Mouse (Mus musculus) neural tube, embryonic 11.5 days (tissue): ENCODE results near the gene Mn1. TPM values are rescaled to one million over a fixed set of nuclear protein-coding genes. Genes with fewer than 3 reads are reported as not detected.

ENCODE experiments used
- ATAC-seq: fragments of 200-750 bp; cut with Nextera tagmentation; 2 replicates; pipeline ENCODE4 v1.8.0; 2017; ENCODE audit warnings: moderate number of reproducible peaks, mild to moderate bottlenecking, moderate TSS enrichment, moderate library complexity; ENCODE audit not compliant: insufficient read depth, low FRiP score, low TSS enrichment
- DNase-seq: peaks from one replicate; pipeline ENCODE4 v3.0.0-alpha.2; 2015; ENCODE audit warnings: low spot score
- H3K27ac ChIP-seq: fragments of 300-500 bp; sonication (generic); 2 replicates; pipeline ENCODE4 v1.5.1; 2014; ENCODE audit warnings: low read depth, mild to moderate bottlenecking, low read length
- H3K27me3 ChIP-seq: fragments of 300-500 bp; sonication (generic); 2 replicates; pipeline ENCODE4 v1.6.1; 2014; ENCODE audit warnings: mild to moderate bottlenecking, low read length, mixed read lengths; ENCODE audit not compliant: control insufficient read depth, insufficient read depth
- H3K36me3 ChIP-seq: fragments of 300-500 bp; sonication (generic); 2 replicates; pipeline ENCODE4 v1.6.1; 2014; ENCODE audit warnings: mild to moderate bottlenecking, low read length, moderate library complexity, mixed read lengths; ENCODE audit not compliant: control insufficient read depth, insufficient read depth
- H3K4me1 ChIP-seq: fragments of 300-500 bp; sonication (generic); 2 replicates; pipeline ENCODE4 v1.6.1; 2014; ENCODE audit warnings: low read length, mixed read lengths; ENCODE audit not compliant: control insufficient read depth, insufficient read depth
- H3K4me2 ChIP-seq: fragments of 300-500 bp; sonication (generic); 2 replicates; pipeline ENCODE4 v1.6.1; 2014; ENCODE audit warnings: low read depth, mild to moderate bottlenecking, moderate library complexity
- H3K4me3 ChIP-seq: fragments of 300-500 bp; sonication (generic); 2 replicates; pipeline ENCODE4 v1.5.1; 2014; ENCODE audit warnings: low read depth, low read length
- H3K9ac ChIP-seq: fragments of 300-500 bp; sonication (generic); 2 replicates; pipeline ENCODE4 v1.6.1; 2014; ENCODE audit warnings: mild to moderate bottlenecking, low read length
- H3K9me3 ChIP-seq: fragments of 300-500 bp; sonication (generic); 2 replicates; pipeline ENCODE4 v1.6.1; 2016; ENCODE audit warnings: low read length; ENCODE audit not compliant: control insufficient read depth
- WGBS: fragments of 180-500 bp; shearing (Covaris S2); extraction: QIAGEN DNeasy Blood & Tissue Kit; methylation state at CpG from one replicate; pipeline ENCODE4 v1.1.7; 2014; 5-methylcytosine and 5-hydroxymethylcytosine counted together
- polyA plus RNA-seq: library from polyadenylated mRNA; unstranded; fragments of >200 nt; fragmentation: Nextera tagmentation; extraction: Ambion mirVana; gene quantifications from 2 replicates; pipeline ENCODE4 v1.2.1, GENCODE M21; 2014

Gene Mn1
- 25.6 and 27.3 TPM in 2 replicates for polyA plus RNA-seq

- peak; percentile 92 for ATAC-seq
- Histone ChIP-seq H3K27ac (peak within 1 kb of the TSS; percentile 96), H3K9me3 (no peaks in the 10 kb centered on the region), H3K4me3 (peak within 1 kb of the TSS; percentile 95), H3K9ac (peak within 1 kb of the TSS; percentile 96), H3K36me3 (peaks cover 6% of the 10 kb centered on the region), H3K4me1 (peaks cover 55% of the 10 kb centered on the region), H3K27me3 (0 out of 2 replicates have a peak, but pooled peaks cover 5% of the 10 kb centered on the region), H3K4me2 (peak within 1 kb of the TSS; percentile 97)
- peak; percentile 97 for DNase-seq
- 1% methylated on average over 77 of the region's 88 CpGs for WGBS
These were observed at the start of gene Mn1 for GRCm38 (mm10) chr5:111416591-111417374. Gene Mn1, plus strand, starts transcription at chr5:111417362.

- DNase-seq = no peak
- Histone ChIP-seq H3K4me1 (peaks cover 5% of the 10 kb centered on the region; the same call in 1 of the 2 replicates), H3K9me3 (no peaks in the 10 kb centered on the region), H3K4me2 (no peak overlapping the region), H3K4me3 (no peak overlapping the region), H3K9ac (no peak overlapping the region), H3K27ac (peak overlapping the region; percentile 68), H3K36me3 (peaks cover 8% of the 10 kb centered on the region), H3K27me3 (no peaks in the 10 kb centered on the region)
- 77% methylated on average over 11 of the region's 11 CpGs for WGBS
- ATAC-seq = no peak
These were observed 49.1 kb upstream of the Mn1 start for GRCm38 (mm10) chr5:111367937-111368517.

GRCm38 (mm10) chr5:111368576-111368975 lies 48.6 kb upstream of the Mn1 start:
- no peaks in the 10 kb centered on the region for H3K9me3 ChIP-seq
- DNase-seq = peak; percentile 64
- no peak overlapping the region for H3K4me2 ChIP-seq
- ATAC-seq = peak; percentile 53; the same call in 1 of the 2 replicates
- H3K27ac ChIP-seq = peak overlapping the region; percentile 68
- H3K27me3 ChIP-seq = no peaks in the 10 kb centered on the region
- H3K36me3 ChIP-seq = peaks cover 12% of the 10 kb centered on the region
- H3K4me1 ChIP-seq = peaks cover 5% of the 10 kb centered on the region; the same call in 1 of the 2 replicates
- 67% methylated on average over 5 of the region's 5 CpGs for WGBS
- no peak overlapping the region for H3K9ac ChIP-seq
- H3K4me3 ChIP-seq = no peak overlapping the region

- ATAC-seq (no peak), DNase-seq (no peak)
- no peak overlapping the region for H3K27ac ChIP-seq
- H3K4me3 ChIP-seq = no peak overlapping the region
- H3K9ac ChIP-seq = no peak overlapping the region
- no peaks in the 10 kb centered on the region for H3K4me1 ChIP-seq
- WGBS = 92% methylated on average over 4 of the region's 4 CpGs
- peaks cover 27% of the 10 kb centered on the region for H3K36me3 ChIP-seq
- H3K27me3 ChIP-seq = no peaks in the 10 kb centered on the region
- no peak overlapping the region for H3K4me2 ChIP-seq
- H3K9me3 ChIP-seq = no peaks in the 10 kb centered on the region
These were observed 41.5 kb upstream of the Mn1 start for GRCm38 (mm10) chr5:111375616-111376015.

- H3K9me3 ChIP-seq = no peaks in the 10 kb centered on the region
- no peaks in the 10 kb centered on the region for H3K27me3 ChIP-seq
- no peak overlapping the region for H3K4me3 ChIP-seq
- no peak overlapping the region for H3K4me2 ChIP-seq
- no peaks in the 10 kb centered on the region for H3K4me1 ChIP-seq
- WGBS = 93% methylated on average over 24 of the region's 24 CpGs
- DNase-seq (no peak), ATAC-seq (no peak)
- H3K27ac ChIP-seq = no peak overlapping the region
- no peak overlapping the region for H3K9ac ChIP-seq
- peaks cover 25% of the 10 kb centered on the region for H3K36me3 ChIP-seq
These were observed 40.7 kb upstream of the Mn1 start for GRCm38 (mm10) chr5:111376276-111377020.

GRCm38 (mm10) chr5:111378126-111378993 lies 38.8 kb upstream of the Mn1 start:
- no peak overlapping the region for H3K4me2 ChIP-seq
- no peak for DNase-seq
- peaks cover 18% of the 10 kb centered on the region for H3K36me3 ChIP-seq
- H3K4me3 ChIP-seq = no peak overlapping the region
- no peak overlapping the region for H3K27ac ChIP-seq
- no peaks in the 10 kb centered on the region for H3K27me3 ChIP-seq
- no peaks in the 10 kb centered on the region for H3K9me3 ChIP-seq
- H3K9ac ChIP-seq = no peak overlapping the region
- 74% methylated on average over 7 of the region's 7 CpGs for WGBS
- no peak for ATAC-seq
- no peaks in the 10 kb centered on the region for H3K4me1 ChIP-seq

GRCm38 (mm10) chr5:111383335-111383734 lies 33.8 kb upstream of the Mn1 start:
- Histone ChIP-seq H3K4me2 (no peak overlapping the region), H3K36me3 (peaks cover 22% of the 10 kb centered on the region), H3K9ac (no peak overlapping the region), H3K4me3 (no peak overlapping the region), H3K27ac (no peak overlapping the region), H3K9me3 (no peaks in the 10 kb centered on the region), H3K27me3 (no peaks in the 10 kb centered on the region), H3K4me1 (no peaks in the 10 kb centered on the region)
- DNase-seq (no peak), ATAC-seq (no peak)
- 89% methylated on average over 5 of the region's 5 CpGs for WGBS

GRCm38 (mm10) chr5:111390911-111391310 lies 26.3 kb upstream of the Mn1 start:
- no peak for ATAC-seq
- Histone ChIP-seq H3K27me3 (no peaks in the 10 kb centered on the region), H3K9me3 (no peaks in the 10 kb centered on the region), H3K4me3 (no peak overlapping the region), H3K4me2 (no peak overlapping the region), H3K4me1 (peaks cover 22% of the 10 kb centered on the region), H3K27ac (no peak overlapping the region), H3K9ac (no peak overlapping the region), H3K36me3 (peaks cover 9% of the 10 kb centered on the region)
- no peak for DNase-seq
- 91% methylated on average over 10 of the region's 10 CpGs for WGBS
